Mouse (Mus musculus) hematopoietic stem cell, adult 5-6 weeks (primary cell): ENCODE measurements around the gene Slc13a2. TPM values are rescaled to one million over a fixed set of nuclear protein-coding genes. Genes with fewer than 3 reads are reported as not detected.

ENCODE experiments used
- ATAC-seq, 2 experiments: fragments of 125-278 bp in 1 of 2; replicated peaks in 1 of 2; 2 replicates each; pipeline ENCODE4 v1.8.0; 2016 to 2017; ENCODE audit warnings: inconsistent platforms in 2 of 2, mild to moderate bottlenecking in 2 of 2, moderate number of reproducible peaks in 2 of 2, low read depth in 1 of 2, moderate TSS enrichment in 1 of 2; ENCODE audit not compliant: low FRiP score in 2 of 2, poor library complexity in 2 of 2, severe bottlenecking in 2 of 2, insufficient read depth in 1 of 2, low TSS enrichment in 1 of 2
- total RNA-seq: library from RNA; stranded (forward); fragments of 172-1452, 232-1000 nt; gene quantifications from 2 replicates; pipeline ENCODE4 v1.2.3, GENCODE M21; 2017

Gene Slc13a2
- total RNA-seq, 1 experiment from 2014 or later: not detected

GRCm38 (mm10) chr11:78408256-78409240 lies 13.5 kb downstream of the Slc13a2 start:
- ATAC-seq: no peak

DNA sequence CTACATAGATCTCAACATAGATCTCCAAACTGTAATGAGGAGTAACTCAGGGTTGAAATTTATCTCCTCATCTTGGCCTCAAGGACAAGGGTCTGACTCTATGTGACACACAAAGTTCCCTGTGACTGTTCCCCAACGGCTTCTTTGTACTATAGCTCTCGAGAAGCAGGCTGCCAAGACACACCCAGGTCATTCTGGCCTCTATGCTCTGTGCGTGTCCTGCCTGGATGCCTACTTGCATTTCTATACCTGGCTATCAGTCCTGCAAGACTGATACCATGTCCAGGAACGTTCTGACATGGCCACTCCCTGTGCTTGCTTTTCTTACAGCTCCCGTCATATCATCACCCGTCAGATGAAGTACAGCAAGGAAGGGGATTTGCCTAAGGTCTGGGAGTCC lies 20.0 kb downstream of the Slc13a2 start:
- no peak for ATAC-seq

GRCm38 (mm10) chr11:78401469-78401868 lies 20.5 kb downstream of the Slc13a2 start:
- no peak for ATAC-seq

DNA sequence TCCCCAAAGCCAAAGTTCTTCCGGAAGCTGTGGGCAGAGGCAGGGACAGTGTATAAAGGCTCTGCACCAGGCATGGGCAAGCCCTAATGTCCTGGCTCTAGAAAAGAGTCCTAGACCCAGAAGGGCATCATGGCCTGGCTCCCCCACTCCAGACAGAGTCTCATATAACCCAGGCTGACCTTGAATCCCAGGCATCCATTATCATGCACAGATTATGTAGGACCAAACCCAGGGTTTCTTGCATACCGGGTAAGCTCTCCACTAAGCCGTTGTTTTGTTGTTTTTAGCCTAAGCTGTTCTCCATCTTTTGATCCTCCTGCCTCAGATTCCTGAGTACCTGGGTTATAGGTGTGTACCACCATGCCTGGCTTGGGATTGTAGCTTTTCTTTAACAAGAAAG lies 21.1 kb downstream of the Slc13a2 start:
- ATAC-seq: no peak

- peak; percentile 40 to 66; a peak in 3 of 4 replicates for ATAC-seq
These were observed 22.3 kb downstream of the Slc13a2 start for GRCm38 (mm10) chr11:78399680-78400079.

DNA sequence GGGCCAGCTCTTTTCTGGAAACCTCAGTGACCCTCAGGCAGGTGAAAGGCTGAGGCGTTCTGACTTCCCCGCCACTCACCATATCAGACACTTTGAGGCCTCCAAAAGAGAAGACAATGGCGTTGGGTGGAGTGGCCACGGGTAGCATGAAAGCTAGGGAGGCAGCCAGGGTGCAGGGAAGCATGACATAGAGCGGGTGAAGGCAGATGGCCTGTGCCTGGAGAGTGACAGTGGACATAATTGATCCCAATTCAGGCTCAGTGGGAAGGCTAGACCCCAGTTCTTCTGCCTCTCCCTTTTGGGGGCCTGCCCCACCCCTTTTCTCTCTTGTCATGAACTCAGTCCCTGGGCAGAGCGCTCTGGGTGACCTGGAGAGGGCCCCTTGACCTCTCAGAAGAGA lies 23.8 kb downstream of the Slc13a2 start:
- ATAC-seq: no peak

GRCm38 (mm10) chr11:78397397-78397796 lies 24.6 kb downstream of the Slc13a2 start:
- ATAC-seq: peak; percentile 66 to 73; a peak in 3 of 4 replicates

DNA sequence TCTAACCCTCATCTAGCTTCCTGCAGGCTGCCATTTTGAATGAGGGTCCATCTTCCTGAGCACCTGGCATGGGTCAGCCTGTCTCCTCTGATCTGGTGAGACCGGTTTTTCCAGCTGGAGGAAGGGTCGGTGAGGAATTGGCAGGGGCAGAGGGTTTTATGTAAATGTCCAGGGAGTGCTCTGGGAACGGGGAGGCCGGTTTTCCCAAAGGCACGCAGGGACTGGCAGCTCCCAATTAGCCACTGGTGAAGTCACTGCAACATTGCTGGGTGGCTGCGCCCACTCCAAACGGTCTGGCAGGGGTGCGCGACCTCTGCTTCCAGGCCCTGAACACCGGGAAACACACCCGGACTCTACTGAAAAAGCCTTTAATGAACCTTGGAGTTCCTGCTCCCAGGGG lies 25.1 kb downstream of the Slc13a2 start:
- ATAC-seq: no peak

GRCm38 (mm10) chr11:78392728-78393127 lies 29.3 kb downstream of the Slc13a2 start:
- ATAC-seq: no peak

GRCm38 (mm10) chr11:78386508-78387043 lies 35.4 kb downstream of the Slc13a2 start, which contains the start of gene Foxn1:
TSS of gene Foxn1 (minus strand) at chr11:78386558.
- no peak for ATAC-seq

DNA sequence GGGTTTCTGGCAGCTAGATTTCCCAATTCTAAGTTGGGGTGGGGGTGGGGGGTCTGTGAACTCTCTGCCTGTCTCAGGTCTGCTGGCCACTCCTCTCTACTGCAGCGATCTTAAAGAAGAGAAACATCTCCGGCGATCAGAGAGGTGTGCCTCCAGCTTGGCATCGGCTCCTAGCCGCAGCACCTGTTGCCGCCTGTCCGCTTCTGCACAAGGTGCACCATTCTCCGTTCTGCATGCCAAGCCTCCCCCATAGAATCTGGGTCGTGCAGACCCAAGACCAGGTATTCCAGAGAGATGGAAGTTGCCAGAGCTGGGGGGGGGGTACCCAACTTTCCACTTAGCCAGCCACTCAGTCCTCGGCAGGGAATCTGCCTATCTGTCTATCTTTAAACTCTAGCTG lies 36.2 kb downstream of the Slc13a2 start:
- no peak for ATAC-seq

- no peak for ATAC-seq
These were observed 39.3 kb downstream of the Slc13a2 start for GRCm38 (mm10) chr11:78382701-78383100.

DNA sequence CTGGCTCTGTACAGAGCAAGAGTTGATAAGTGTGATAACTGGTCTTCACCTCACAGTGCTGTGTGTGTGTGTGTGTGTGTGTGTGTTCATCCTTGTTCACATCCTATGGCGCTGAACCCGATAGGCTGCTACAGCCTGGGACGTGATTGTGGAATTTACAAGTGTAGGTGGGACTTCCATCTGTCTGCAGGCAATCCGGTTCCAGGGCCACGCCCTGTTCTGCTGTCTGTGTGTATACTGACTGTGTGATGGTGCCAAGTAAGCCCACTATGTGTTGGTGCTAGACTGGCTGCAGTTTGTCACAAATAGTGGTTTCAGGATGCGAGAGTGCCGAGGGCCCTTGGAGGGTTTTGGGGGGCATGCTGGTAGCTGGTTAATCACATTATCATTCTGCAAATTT lies 39.7 kb downstream of the Slc13a2 start:
- no peak for ATAC-seq

GRCm38 (mm10) chr11:78380996-78381395 lies 41.0 kb downstream of the Slc13a2 start:
- ATAC-seq: no peak

DNA sequence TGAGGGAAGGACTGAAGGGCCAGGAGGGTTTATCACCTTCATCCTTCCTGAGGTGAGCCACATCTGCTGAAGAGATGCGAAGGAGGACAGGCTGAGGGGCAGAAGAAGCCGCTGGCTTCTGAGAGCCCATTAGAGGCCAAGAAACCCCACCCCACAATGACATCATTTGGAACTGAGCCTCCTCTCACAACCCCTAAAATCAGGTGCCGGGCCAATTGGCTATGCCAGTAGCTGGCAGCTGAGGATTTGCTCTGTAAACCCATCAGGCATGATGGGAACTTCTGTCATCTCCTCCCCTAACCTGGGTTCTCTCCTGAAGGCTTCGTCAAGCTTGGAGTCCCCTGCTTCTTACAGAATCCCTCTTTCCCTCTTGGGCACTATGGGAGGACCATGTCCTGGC lies 41.7 kb downstream of the Slc13a2 start:
- ATAC-seq: no peak

DNA sequence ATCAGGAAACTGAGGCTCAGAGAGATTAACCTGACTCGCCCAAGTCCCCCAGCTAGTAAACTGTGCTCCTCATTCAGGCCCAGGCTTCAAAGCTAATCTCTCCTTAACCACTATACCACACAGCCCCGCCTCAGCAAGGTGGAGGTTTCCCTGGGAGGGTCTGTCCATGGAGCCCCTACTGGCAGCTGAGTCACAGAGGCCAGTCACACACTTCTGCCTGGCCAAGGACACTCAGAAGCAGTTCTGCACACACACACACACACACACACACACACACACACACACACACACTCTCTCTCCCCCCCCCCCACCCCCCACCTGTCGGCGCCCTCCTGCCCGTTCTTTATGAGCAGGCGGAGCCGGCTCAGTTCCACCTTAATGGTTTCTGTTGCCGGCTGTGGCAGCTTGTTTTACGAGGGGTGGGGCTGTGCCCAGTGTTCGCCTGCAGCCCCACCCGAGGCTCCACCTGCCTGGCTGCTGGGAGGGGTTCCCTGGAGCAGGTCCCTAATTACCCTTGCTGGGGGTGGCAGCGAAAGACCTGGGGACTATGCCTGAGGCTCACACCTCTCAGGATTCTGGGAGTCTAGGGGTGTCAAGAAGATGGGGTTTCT lies 44.4 kb downstream of the Slc13a2 start:
- ATAC-seq: 0 out of 4 replicates have a peak, but pooled peaks of 1 of the 2 experiments have one; percentile 12

DNA sequence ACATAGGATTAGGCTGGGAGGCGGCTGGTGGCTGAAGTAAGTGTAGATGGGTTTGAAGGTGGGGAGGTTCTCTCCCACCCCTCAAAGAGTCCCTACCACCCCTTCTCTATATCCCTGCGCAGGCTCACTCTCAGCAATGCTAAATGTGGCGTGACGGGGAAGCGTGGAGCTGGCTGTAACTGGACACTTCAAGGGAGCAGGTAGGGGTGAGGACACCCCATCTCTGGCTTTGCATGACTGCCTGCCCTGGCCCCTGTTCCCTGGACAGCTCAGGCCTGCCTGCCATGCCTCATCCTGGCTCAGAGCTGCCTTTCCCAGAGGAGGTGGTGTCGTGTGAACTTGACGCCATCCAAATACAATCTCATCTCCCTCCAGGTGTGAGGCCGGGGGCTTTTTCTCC lies 47.9 kb downstream of the Slc13a2 start:
- no peak for ATAC-seq

DNA sequence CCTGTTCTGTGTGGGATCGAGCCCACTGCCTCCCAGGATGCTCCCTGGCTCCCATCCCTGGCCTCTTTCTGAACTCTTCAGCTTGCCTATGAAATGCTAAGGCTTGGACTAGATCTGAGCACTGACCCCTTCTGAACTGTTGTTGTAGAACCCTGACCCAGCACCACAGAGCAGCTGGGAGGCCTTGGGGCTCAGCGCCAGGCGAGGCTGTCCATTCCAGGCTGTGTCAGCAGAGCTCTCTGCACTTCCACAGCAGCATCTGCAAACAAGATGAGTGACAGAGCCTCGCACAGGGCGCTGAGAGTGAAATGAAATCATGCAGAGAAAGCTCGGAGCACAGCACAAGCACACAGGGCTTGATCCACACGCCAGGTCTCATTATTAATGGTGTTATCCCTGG lies 49.4 kb downstream of the Slc13a2 start:
- no peak for ATAC-seq
